Mouse (Mus musculus): ENCODE data around the gene Gm13696. TPM values are rescaled to one million over a fixed set of nuclear protein-coding genes. Genes with fewer than 3 reads are reported as not detected.
"Not testable (repeated sequence)": the region's sequence is repeated elsewhere in the genome, so short reads cannot be mapped to it uniquely, and the experiment has no call there.

Gm13696 gene
- not detected in 2 replicates for polyA plus RNA-seq (2012)

DNA sequence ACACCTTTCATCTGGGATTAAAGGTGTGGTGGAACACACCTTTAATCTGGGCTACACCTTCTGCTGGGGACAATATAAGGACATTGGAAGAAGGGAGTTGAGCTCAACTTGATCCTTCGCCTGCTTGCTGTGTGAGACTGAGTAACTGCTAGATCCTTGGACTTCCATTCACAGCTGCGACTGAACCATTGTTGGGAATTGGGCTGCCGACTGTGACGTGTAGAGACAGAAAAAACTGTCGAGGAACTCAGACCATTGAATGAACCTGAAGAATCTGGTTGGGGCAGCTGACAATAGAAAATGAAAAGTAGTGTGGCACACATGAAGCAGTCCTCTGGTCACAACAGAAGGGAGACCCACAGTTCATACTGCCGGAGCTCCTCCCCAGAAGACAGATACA lies at the start of gene Gm13696:
TSS of gene Gm13696 (plus strand) at position 301 of the 400 bp plus-strand sequence.
- TF ChIP-seq GATA1 (IDR thresholded peaks at IDR 0.05; ENCODE audit: low read length), result not testable (repeated sequence)

DNA sequence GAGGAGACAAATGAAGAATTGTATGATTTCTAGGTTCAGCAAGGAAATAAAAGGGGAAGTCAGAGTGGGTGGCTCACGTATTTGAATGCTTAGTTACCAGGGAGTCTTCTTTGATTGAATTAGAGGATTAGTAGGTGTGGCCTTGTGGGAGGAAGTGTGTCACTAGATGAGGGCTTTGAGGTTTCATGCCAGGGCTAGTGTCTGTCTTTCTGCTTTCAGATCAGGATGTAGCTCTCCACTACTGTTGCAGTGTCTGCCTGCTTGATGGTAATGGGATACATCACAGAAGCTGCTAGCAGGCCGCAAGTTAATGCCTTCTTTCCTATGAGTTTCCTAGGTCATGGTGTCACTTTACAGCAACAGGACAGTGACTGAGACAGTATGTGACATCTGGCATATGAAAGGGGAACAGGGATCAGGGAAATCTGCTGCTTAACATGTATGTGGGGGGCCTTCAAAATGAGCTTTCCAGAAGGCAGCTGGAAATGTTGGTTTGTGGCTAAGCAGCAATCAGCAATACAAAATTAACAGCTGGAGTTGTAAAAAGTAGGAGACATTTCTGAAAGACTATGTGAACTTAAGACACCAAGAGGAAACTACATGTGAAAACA lies 43.3 kb upstream of the Gm13696 start:
- no peak for TF ChIP-seq GATA1 (IDR thresholded peaks at IDR 0.05; ENCODE audit: low read length)

DNA sequence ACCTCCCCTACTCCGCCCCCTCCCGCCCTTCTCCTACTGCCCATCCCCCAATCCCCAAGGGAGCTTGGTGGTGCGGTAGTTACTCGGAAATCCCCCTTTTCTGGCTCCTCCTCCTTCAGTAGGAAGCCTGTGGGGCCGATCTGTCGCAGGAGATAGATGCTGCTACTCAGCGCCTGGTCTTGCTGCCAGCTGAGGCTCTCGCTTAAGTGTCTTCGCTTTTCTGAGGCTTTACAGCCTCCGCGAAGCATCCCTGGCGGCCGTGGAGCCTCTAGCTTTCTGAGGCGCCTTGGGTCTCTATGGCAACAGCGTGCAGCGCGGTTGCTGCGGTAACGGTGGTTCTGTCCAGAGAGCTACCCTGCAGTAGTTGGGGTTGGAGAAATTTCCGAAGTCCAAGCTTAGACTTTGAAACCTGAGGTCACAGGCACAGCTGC lies 32.0 kb upstream of the Gm13696 start, which contains the start of gene Zswim2:
TSS of gene Zswim2 (minus strand) at position 298 of the 431 bp plus-strand sequence.
- TF ChIP-seq GATA1 (IDR thresholded peaks at IDR 0.05; ENCODE audit: low read length), result no peak

DNA sequence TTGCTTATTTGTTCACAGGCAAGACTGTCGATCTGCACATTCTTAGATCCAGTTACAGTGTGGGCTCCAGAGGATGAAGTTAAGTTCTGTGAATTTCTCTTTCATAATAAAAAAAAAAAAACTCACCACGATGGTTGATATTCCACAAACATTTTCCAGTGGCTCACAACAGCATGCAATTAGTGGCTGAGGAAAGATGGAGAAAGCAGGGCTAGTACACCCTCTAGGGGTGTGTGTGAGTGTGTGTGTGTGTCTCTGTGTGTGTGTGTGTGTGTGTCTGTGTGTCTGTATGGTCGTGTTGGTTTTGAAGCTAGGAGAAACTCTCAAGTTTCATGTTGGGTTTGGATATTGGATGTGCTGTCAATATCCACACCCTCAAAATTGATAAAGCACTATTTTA lies 31.5 kb upstream of the Gm13696 start:
- TF ChIP-seq GATA1 (IDR thresholded peaks at IDR 0.05; ENCODE audit: low read length), result no peak

DNA sequence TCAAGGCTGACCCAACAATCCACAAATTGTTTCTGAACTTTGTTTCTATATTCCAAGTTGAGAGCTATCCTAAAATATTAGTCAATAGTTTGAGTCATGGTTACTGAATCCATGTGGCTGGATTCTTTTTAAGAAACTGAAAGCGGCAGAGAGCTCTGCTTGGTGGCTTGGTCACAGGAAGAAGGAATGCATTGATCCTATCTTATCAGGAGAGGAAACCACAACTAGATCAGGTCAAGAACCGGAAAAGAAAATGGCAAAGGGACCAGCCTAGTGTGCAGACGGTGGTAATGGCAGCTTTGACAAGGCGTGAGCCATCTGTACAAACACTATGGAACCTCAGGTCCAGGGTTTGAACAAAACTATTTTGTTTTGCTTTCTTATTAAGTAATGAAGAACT lies 31.1 kb upstream of the Gm13696 start:
- TF ChIP-seq GATA1 (IDR thresholded peaks at IDR 0.05; ENCODE audit: low read length), result no peak

DNA sequence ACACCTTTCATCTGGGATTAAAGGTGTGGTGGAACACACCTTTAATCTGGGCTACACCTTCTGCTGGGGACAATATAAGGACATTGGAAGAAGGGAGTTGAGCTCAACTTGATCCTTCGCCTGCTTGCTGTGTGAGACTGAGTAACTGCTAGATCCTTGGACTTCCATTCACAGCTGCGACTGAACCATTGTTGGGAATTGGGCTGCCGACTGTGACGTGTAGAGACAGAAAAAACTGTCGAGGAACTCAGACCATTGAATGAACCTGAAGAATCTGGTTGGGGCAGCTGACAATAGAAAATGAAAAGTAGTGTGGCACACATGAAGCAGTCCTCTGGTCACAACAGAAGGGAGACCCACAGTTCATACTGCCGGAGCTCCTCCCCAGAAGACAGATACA lies 17.5 kb upstream of the Gm13696 start, which contains the start of gene Gm13698:
TSS of gene Gm13698 (plus strand) at position 301 of the 400 bp plus-strand sequence.
- TF ChIP-seq GATA1 (IDR thresholded peaks at IDR 0.05; ENCODE audit: low read length), result not testable (repeated sequence)

DNA sequence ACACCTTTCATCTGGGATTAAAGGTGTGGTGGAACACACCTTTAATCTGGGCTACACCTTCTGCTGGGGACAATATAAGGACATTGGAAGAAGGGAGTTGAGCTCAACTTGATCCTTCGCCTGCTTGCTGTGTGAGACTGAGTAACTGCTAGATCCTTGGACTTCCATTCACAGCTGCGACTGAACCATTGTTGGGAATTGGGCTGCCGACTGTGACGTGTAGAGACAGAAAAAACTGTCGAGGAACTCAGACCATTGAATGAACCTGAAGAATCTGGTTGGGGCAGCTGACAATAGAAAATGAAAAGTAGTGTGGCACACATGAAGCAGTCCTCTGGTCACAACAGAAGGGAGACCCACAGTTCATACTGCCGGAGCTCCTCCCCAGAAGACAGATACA lies 11.7 kb upstream of the Gm13696 start, which contains the start of gene Gm13693:
TSS of gene Gm13693 (plus strand) at position 301 of the 400 bp plus-strand sequence.
- not testable (repeated sequence) for TF ChIP-seq GATA1 (IDR thresholded peaks at IDR 0.05; ENCODE audit: low read length)

DNA sequence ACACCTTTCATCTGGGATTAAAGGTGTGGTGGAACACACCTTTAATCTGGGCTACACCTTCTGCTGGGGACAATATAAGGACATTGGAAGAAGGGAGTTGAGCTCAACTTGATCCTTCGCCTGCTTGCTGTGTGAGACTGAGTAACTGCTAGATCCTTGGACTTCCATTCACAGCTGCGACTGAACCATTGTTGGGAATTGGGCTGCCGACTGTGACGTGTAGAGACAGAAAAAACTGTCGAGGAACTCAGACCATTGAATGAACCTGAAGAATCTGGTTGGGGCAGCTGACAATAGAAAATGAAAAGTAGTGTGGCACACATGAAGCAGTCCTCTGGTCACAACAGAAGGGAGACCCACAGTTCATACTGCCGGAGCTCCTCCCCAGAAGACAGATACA lies 5.9 kb upstream of the Gm13696 start, which contains the start of gene Gm13695:
TSS of gene Gm13695 (plus strand) at position 301 of the 400 bp plus-strand sequence.
- TF ChIP-seq GATA1 (IDR thresholded peaks at IDR 0.05; ENCODE audit: low read length), result not testable (repeated sequence)

DNA sequence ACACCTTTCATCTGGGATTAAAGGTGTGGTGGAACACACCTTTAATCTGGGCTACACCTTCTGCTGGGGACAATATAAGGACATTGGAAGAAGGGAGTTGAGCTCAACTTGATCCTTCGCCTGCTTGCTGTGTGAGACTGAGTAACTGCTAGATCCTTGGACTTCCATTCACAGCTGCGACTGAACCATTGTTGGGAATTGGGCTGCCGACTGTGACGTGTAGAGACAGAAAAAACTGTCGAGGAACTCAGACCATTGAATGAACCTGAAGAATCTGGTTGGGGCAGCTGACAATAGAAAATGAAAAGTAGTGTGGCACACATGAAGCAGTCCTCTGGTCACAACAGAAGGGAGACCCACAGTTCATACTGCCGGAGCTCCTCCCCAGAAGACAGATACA lies 5.7 kb downstream of the Gm13696 start, which contains the start of gene Gm13694:
TSS of gene Gm13694 (plus strand) at position 301 of the 400 bp plus-strand sequence.
- TF ChIP-seq GATA1 (IDR thresholded peaks at IDR 0.05; ENCODE audit: low read length), result not testable (repeated sequence)

DNA sequence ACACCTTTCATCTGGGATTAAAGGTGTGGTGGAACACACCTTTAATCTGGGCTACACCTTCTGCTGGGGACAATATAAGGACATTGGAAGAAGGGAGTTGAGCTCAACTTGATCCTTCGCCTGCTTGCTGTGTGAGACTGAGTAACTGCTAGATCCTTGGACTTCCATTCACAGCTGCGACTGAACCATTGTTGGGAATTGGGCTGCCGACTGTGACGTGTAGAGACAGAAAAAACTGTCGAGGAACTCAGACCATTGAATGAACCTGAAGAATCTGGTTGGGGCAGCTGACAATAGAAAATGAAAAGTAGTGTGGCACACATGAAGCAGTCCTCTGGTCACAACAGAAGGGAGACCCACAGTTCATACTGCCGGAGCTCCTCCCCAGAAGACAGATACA lies 11.5 kb downstream of the Gm13696 start, which contains the start of gene Gm13697:
TSS of gene Gm13697 (plus strand) at position 301 of the 400 bp plus-strand sequence.
- not testable (repeated sequence) for TF ChIP-seq GATA1 (IDR thresholded peaks at IDR 0.05; ENCODE audit: low read length)

DNA sequence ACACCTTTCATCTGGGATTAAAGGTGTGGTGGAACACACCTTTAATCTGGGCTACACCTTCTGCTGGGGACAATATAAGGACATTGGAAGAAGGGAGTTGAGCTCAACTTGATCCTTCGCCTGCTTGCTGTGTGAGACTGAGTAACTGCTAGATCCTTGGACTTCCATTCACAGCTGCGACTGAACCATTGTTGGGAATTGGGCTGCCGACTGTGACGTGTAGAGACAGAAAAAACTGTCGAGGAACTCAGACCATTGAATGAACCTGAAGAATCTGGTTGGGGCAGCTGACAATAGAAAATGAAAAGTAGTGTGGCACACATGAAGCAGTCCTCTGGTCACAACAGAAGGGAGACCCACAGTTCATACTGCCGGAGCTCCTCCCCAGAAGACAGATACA lies 17.3 kb downstream of the Gm13696 start, which contains the start of gene Gm13691:
TSS of gene Gm13691 (plus strand) at position 301 of the 400 bp plus-strand sequence.
- not testable (repeated sequence) for TF ChIP-seq GATA1 (IDR thresholded peaks at IDR 0.05; ENCODE audit: low read length)

DNA sequence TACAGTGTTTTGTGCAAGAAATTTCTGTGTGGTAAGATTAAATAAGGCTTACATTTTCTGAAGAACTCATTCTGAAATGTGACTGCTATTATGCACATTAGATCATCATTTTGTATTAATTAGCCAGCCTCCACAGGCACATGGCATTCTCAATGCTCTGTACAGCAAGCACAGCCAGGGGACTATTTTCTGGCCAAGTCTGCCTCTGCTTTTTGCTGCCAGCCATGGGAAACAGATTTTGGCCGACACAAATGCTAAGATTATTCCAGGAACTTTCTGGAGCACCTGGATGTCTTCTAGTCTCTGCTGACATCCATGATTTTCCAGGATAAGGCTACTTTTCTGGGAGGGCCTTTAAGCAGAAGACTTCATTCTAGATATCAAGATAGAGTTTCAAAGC lies 36.0 kb downstream of the Gm13696 start:
- no peak for TF ChIP-seq GATA1 (IDR thresholded peaks at IDR 0.05; ENCODE audit: low read length)

DNA sequence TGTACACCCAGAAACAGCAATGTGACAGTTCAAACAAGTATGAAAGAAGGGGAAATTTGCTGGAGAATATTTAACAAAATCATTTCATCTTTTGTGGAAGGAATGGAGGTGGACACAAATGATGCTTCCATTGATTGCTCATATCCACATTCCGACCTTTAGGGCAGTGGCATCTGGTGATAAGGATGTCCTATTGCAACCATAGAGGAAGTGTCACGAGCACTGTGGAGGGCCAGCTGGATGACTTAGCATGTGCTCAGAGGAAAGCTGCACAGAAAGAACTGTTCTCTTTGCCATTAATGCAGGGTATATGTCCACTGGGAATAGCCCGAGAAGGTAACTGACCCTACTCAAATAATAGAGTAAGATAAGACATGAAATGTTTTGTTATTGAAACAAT lies 36.9 kb downstream of the Gm13696 start:
- peak; percentile 26 for TF ChIP-seq GATA1 (IDR thresholded peaks at IDR 0.05; ENCODE audit: low read length)

DNA sequence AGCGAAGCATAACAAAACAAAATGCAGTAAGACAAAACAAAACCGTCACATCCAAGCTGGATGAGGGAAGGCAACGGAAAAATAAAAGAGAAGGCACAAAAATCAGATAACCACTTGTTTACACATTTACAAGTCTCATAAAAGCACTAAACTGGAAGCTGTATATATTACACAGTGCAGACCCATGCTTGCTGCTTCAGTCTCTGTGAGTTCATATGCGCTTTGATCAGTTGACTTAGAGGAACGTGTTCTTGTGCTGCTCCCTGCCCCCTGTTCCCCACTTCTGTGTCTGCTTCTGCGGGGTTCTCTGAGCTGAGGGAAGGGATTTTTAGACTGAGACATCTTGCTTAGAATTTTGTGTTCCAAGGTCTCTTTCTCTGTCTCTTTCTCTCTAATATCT lies 41.6 kb downstream of the Gm13696 start:
- TF ChIP-seq GATA1 (IDR thresholded peaks at IDR 0.05; ENCODE audit: low read length), result no peak

DNA sequence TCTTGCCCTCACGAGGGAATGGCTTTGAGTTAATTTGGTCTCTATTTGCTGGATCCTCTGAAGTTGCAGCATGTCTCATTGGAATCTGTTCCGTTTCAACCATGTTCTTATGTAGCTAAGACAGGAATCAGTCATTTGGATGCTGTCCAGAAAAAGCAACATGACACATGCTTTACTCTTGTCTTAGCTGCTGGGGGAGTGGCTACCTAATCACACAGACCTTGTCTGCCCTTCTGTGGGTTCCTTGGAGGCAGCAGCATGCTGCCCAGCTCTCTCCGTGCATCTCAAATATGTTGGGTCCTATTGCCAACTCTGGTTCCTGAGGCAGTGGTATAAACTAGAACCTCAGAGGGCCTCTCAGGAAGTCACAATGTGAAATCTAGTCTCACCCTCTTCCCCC lies 45.4 kb downstream of the Gm13696 start:
- TF ChIP-seq GATA1 (IDR thresholded peaks at IDR 0.05; ENCODE audit: low read length), result no peak

DNA sequence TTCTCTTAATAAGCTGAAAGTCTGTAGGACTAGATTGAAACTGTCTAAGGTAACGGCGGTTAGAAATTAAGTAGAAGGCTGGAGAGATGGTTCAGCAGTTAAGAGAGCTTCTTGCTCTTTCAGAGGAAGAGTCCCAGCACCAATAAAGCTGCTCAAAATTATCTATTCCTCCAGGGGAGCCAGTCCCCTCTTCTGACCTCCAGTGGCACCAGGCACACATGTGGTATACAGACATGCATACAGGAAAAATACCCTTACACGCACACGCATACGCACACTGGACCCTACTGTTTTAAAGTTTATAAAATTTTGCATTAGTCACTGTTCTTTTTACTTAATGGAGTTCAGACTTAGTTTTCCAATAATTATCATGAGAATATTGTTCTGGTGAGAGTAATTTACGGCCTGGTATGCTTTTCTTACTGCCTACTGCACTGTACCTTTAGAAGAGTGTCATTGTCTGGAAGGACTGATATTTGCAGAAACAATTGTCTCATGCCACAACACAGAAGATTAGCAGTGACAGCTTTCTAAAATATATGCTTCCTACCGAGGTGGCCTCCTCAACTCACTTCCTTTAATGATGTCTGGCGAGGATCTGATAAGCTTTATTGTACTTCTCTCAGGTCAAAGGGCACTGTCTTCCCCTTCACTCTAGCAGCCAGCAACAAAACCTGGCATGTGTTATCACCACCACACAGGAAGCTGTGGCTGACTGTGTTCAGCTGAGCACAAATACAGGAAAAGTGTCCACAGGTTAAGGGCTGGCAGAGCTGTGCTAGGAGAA lies 46.8 kb downstream of the Gm13696 start:
- peak; percentile 76 for TF ChIP-seq GATA1 (IDR thresholded peaks at IDR 0.05; ENCODE audit: low read length)
